Mouse (Mus musculus) forebrain, embryonic 12.5 days (tissue): ENCODE results near the gene Rlim. TPM values are rescaled to one million over a fixed set of nuclear protein-coding genes. Genes with fewer than 3 reads are reported as not detected.
A peak's percentile ranks its signal among the peaks of the same experiment; 100 is the strongest.

Experiments
- ATAC-seq: fragments of 200-750 bp; cut with Nextera tagmentation; 2 replicates; pipeline ENCODE4 v1.8.0; 2017; ENCODE audit warnings: moderate TSS enrichment; ENCODE audit not compliant: low FRiP score
- H3K27ac ChIP-seq: fragments of 300-500 bp; sonication (generic); 2 replicates; pipeline ENCODE4 v1.5.1; 2016; ENCODE audit warnings: mild to moderate bottlenecking
- H3K27me3 ChIP-seq: fragments of 300-500 bp; sonication (generic); 2 replicates; pipeline ENCODE4 v1.6.1; 2016; ENCODE audit warnings: mild to moderate bottlenecking
- H3K36me3 ChIP-seq: fragments of 300-500 bp; sonication (generic); replicated peaks from 2 replicates; pipeline ENCODE4 v1.6.1; 2016; ENCODE audit warnings: mild to moderate bottlenecking
- H3K4me1 ChIP-seq: fragments of 300-500 bp; sonication (generic); 2 replicates; pipeline ENCODE4 v1.6.1; 2016
- H3K4me2 ChIP-seq: fragments of 300-500 bp; sonication (generic); 2 replicates; pipeline ENCODE4 v1.6.1; 2016; ENCODE audit warnings: mild to moderate bottlenecking, moderate library complexity
- H3K4me3 ChIP-seq: fragments of 300-500 bp; sonication (generic); replicated peaks from 2 replicates; pipeline ENCODE4 v1.5.1; 2016; ENCODE audit warnings: mild to moderate bottlenecking
- H3K9ac ChIP-seq: fragments of 300-500 bp; sonication (generic); 2 replicates; pipeline ENCODE4 v1.6.1; 2016; ENCODE audit warnings: mild to moderate bottlenecking
- H3K9me3 ChIP-seq: fragments of 300-500 bp; sonication (generic); 2 replicates; pipeline ENCODE4 v1.6.1; 2016
- WGBS: fragments of 180-500 bp; shearing (Covaris S2); methylation state at CpG from one replicate; pipeline ENCODE4 v1.1.7; 2016; 5-methylcytosine and 5-hydroxymethylcytosine counted together
- polyA plus RNA-seq: library from polyadenylated mRNA; unstranded; fragments of >200 nt; fragmentation: Nextera tagmentation; extraction: Ambion mirVana; gene quantifications from 2 replicates; pipeline ENCODE4 v1.2.1, GENCODE M21; 2016

The Rlim gene
- 45.7 and 49.3 TPM in 2 replicates for polyA plus RNA-seq

DNA sequence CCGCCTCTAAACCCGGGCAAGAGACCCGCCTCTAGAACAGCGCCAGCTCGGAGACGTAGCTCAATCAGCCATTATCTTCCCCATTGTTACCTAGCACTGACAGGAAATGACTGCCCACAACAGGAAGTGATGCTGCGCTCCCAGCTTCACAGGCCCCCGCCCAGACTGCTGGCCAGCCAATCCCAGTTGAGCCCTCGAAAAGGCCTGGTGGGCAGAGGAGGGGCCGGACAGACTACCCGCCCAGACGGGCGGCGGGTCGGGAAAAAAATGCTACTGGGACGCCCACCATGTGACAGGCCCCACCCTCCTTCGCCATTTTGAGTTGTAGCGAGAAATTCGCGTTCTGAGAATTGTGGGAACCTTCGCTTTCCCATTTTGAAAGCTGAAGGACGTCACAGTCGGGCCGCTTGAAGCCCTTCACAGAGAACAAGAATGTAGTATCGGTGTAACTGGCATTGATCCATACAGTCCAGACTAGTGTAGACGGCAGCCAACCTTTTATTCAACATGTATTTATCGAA, at the start of gene Rlim:
Rlim (minus strand) TSS at position 116 of the 521 bp plus-strand sequence.
- Histone ChIP-seq H3K9ac (peak within 1 kb of the TSS; percentile 73), H3K4me3 (peak within 1 kb of the TSS; percentile 68), H3K4me1 (no peaks in the 10 kb centered on the region), H3K27ac (peak within 1 kb of the TSS; percentile 90), H3K27me3 (peaks cover 27% of the 10 kb centered on the region), H3K36me3 (no peaks in the 10 kb centered on the region), H3K4me2 (peak within 1 kb of the TSS; percentile 55), H3K9me3 (no peaks in the 10 kb centered on the region)
- WGBS = 23% methylated on average over 27 of the region's 27 CpGs
- peak; percentile 99 for ATAC-seq

DNA sequence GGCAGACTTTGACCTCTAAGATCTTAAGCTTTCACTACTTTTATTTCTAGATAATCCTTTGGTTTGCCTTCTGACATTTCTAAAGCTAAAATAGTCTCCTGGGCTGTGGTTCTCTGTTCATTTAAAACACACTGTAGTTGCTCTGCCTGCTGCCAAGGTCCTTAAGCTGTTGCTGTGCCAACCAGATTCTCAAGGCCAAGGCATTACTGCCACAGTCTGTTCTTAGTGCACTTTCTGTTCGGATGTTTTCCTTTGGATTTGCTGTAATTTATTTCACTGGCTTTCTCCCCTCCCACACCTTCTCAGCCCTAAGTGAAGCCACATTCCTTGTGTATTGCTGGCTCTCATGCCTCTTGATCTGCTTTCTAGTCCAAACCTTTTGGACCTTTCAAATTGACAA, 36.1 kb upstream of the Rlim start:
- H3K36me3 ChIP-seq = no peaks in the 10 kb centered on the region
- H3K4me3 ChIP-seq = no peak overlapping the region

DNA sequence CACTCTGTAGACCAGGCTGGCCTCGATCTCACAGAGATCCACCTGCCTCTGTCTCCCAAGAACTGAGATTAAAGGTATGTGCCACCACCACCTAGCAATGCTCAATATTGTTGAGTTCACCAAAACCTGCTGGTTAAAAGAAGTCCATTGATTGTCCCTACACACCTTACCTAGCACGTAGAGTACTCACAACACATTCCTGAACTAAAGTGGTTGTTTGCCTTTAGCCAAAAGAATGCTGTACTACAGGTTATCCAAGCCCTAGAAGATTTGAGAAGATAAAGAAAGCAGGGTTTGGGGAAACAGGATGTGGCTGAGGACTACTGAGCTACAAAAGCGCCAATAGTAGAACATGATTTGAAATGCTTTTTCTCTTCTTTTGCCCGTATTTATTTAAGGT, 34.0 kb upstream of the Rlim start:
- Histone ChIP-seq H3K27ac (no peak overlapping the region), H3K27me3 (peaks cover 15% of the 10 kb centered on the region), H3K4me2 (no peak overlapping the region), H3K36me3 (no peaks in the 10 kb centered on the region), H3K9ac (no peak overlapping the region), H3K9me3 (no peaks in the 10 kb centered on the region), H3K4me3 (no peak overlapping the region), H3K4me1 (no peaks in the 10 kb centered on the region)
- ATAC-seq = no peak
- 88% methylated on average over 4 of the region's 4 CpGs for WGBS

More for the DNA sequence above, 36.1 kb upstream of the Rlim start:
- Histone ChIP-seq H3K27me3 (peaks cover 24% of the 10 kb centered on the region), H3K4me2 (no peak overlapping the region), H3K9me3 (no peaks in the 10 kb centered on the region), H3K9ac (no peak overlapping the region), H3K4me1 (no peaks in the 10 kb centered on the region), H3K27ac (no peak overlapping the region)
- ATAC-seq = no peak
- 65% methylated on average over 1 of the region's 1 CpGs for WGBS

DNA sequence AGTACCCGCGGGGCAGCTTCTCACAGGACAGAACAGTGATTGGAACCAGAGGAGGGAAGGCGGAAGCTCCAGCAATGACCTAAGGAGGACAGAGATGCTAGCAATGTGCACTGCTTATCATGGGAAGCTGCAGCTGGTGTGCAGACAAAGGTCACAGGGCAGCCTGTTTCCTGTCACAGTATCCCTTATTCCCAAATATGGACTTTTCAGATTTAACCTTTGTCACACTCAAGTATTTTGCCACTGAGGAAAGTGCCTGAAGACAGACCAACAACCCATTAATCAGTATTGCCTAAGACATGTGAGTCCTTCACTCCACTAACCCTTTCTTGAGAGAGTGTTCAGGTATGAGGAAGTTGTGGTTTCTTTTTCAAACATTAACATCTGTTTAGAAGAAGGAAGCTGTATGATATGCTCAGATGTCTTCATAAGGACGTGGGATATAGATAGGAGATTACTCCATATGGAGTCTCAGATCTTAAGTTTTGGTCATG, 32.3 kb upstream of the Rlim start:
- H3K4me3 ChIP-seq = no peak overlapping the region
- H3K4me2 ChIP-seq = no peak overlapping the region
- H3K27me3 ChIP-seq = peaks cover 12% of the 10 kb centered on the region
- H3K9ac ChIP-seq = no peak overlapping the region
- ATAC-seq = no peak
- H3K27ac ChIP-seq = no peak overlapping the region
- no peaks in the 10 kb centered on the region for H3K9me3 ChIP-seq
- H3K36me3 ChIP-seq = no peaks in the 10 kb centered on the region
- 75% methylated on average over 4 of the region's 4 CpGs for WGBS
- no peaks in the 10 kb centered on the region for H3K4me1 ChIP-seq

DNA sequence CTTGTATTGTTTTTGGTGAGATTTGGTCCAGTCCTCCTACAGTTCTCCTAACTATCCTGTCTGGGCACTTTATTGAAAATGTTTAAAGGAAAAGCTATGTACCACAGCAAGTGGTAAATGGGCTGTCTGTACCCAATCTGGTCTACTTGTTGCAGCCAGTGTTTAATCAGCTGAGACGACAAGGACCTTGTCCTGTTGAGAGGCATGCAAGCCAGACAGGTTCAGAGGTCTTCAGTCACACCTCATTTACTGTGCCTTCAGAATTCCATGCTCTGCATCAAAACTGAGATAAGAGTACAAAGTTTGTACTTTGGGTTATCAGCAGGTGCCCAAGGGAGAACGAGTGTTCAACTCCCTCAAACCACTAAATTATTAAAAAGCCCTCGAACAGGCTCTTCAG, 13.7 kb upstream of the Rlim start:
- H3K36me3 ChIP-seq = no peaks in the 10 kb centered on the region
- WGBS = 82% methylated on average over 3 of the region's 3 CpGs
- H3K9me3 ChIP-seq = no peaks in the 10 kb centered on the region
- no peak overlapping the region for H3K4me3 ChIP-seq
- peaks cover 34% of the 10 kb centered on the region for H3K27me3 ChIP-seq
- no peaks in the 10 kb centered on the region for H3K4me1 ChIP-seq
- no peak overlapping the region for H3K27ac ChIP-seq
- H3K9ac ChIP-seq = no peak overlapping the region
- no peak overlapping the region for H3K4me2 ChIP-seq
- ATAC-seq = no peak

DNA sequence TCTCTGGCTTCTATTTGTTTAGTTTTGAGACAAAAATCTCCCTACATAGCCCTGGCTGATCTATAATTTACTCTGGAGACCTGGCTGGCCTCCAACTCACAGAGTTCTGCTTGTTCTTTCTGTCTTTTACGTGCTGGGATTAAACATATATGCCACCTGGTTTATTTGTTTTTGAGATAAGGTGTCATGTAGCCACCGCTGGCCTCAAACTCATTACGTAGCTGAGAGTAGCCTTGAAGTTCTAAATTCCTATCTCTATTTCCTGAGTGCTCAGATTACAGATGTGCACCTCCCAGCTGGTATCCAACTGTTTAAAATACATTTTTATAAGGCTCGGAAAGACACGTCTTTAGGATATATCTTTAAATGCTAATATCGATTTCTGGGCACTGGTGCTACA, 12.8 kb upstream of the Rlim start:
- H3K27me3 ChIP-seq = peaks cover 35% of the 10 kb centered on the region
- H3K9ac ChIP-seq = no peak overlapping the region
- ATAC-seq = no peak
- H3K4me1 ChIP-seq = no peaks in the 10 kb centered on the region
- no peaks in the 10 kb centered on the region for H3K36me3 ChIP-seq
- H3K4me3 ChIP-seq = no peak overlapping the region
- no peaks in the 10 kb centered on the region for H3K9me3 ChIP-seq
- H3K27ac ChIP-seq = no peak overlapping the region
- WGBS = 72% methylated on average over 6 of the region's 6 CpGs
- H3K4me2 ChIP-seq = no peak overlapping the region

DNA sequence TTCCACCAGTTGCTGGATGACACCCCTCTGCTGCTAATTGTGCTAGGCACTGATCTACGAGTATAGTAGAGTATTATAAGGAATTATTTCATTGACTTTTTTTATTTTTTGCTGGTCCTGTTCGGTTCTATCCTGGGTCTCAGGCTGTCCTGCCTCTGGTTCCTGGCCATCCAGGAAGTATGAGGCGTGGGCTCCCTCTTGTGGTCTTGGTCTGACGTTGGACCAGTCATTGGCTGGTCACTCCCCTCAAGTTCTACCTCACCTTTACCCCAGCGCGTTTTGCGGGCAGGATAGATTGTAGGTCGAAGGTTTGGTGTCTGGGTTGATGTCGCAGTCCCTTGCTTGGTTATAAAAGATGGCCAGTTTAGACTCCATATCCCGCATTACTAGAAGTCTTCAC, 10.6 kb upstream of the Rlim start:
- no peak overlapping the region for H3K27ac ChIP-seq
- H3K36me3 ChIP-seq = no peaks in the 10 kb centered on the region
- no peaks in the 10 kb centered on the region for H3K9me3 ChIP-seq
- no peaks in the 10 kb centered on the region for H3K4me1 ChIP-seq
- no peak for ATAC-seq
- H3K27me3 ChIP-seq = peaks cover 45% of the 10 kb centered on the region
- H3K9ac ChIP-seq = no peak overlapping the region
- 45% methylated on average over 10 of the region's 10 CpGs for WGBS
- no peak overlapping the region for H3K4me2 ChIP-seq
- no peak overlapping the region for H3K4me3 ChIP-seq

DNA sequence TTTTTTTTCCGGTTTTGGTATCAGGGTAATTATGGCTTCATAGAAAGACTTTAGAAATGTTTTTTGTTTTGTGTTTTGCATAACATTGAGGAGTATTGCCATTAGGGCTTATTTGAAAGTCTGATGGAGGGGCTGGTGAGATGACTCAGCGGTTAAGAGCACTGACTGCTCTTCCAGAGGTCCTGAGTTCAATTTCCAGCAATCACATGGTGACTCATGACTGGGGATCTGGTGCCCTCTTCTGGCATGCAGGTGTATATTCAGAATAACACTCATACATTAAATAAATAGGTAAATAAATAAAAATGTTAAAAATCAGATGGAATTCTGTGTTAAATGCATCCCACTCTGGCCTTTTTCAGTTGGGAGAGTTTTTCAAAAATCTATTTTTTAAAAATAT, 9.3 kb upstream of the Rlim start:
- Histone ChIP-seq H3K9me3 (no peaks in the 10 kb centered on the region), H3K4me1 (no peaks in the 10 kb centered on the region), H3K27me3 (peaks cover 52% of the 10 kb centered on the region), H3K4me3 (no peak overlapping the region), H3K4me2 (no peak overlapping the region), H3K36me3 (no peaks in the 10 kb centered on the region), H3K9ac (no peak overlapping the region), H3K27ac (no peak overlapping the region)
- 60% methylated on average over 2 of the region's 2 CpGs for WGBS
- no peak for ATAC-seq

DNA sequence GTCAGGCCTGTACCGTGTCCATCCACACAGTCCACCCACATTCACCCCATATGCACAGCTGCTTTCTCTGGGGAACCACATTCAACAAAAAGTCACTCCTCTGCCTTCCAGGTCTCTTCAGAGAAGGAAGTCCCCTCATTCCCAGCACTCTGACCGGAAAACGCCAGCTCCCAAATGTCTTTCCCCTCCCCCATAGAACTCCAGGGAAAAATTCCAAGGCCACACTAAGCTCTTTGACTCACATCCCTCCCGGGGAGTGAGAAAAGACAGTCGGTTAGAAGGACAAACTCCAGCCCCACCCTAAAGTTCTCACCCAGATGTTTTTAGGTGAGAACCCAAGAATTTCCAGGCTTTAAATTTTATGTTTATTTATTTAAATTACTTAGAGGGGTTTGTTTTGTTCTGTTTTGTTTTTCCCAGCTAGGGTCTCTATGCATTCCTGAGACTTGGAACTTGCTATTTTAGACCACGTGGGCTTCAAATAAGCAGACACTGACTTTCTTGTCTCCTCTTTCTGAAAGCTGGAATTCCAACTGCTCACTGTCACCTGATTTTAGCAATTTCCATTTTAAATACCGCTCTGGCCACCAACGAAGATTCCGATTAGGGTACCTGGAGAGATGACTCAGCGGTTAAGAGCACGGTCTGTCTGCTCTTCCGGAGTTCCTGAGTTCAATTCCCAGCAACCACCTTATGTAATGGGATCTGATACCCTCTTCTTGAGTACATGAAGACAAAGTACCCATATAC, 6.3 kb upstream of the Rlim start:
- WGBS = 28% methylated on average over 12 of the region's 12 CpGs
- Histone ChIP-seq H3K9ac (no peak overlapping the region), H3K27ac (no peak overlapping the region), H3K27me3 (peaks cover 54% of the 10 kb centered on the region), H3K9me3 (no peaks in the 10 kb centered on the region), H3K4me3 (no peak overlapping the region), H3K36me3 (no peaks in the 10 kb centered on the region), H3K4me2 (no peak overlapping the region), H3K4me1 (no peaks in the 10 kb centered on the region)
- no peak for ATAC-seq

DNA sequence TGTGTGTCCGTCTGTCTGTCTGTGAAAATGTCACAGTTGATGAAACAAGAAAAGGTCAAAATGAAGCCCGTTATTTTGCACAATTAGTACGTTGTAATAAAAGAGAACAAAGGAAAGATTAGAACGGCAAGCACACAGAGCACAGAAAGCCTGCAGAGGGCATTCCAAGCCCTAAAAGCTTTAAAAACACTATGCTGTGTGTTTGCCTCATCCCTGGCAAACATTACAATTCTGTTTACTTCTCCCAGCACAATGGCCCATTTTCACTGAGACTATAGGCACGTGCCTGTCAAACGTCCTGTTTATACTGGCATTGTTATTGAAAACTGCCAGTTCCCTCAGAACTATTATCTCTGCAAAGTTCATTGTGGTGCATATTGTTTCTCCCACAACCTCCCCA, 5.1 kb upstream of the Rlim start:
- WGBS = 19% methylated on average over 6 of the region's 6 CpGs
- Histone ChIP-seq H3K27ac (no peak overlapping the region), H3K9me3 (no peaks in the 10 kb centered on the region), H3K4me2 (no peak overlapping the region), H3K36me3 (no peaks in the 10 kb centered on the region), H3K4me1 (no peaks in the 10 kb centered on the region), H3K27me3 (peaks cover 53% of the 10 kb centered on the region), H3K9ac (no peak overlapping the region), H3K4me3 (no peak overlapping the region)
- no peak for ATAC-seq

DNA sequence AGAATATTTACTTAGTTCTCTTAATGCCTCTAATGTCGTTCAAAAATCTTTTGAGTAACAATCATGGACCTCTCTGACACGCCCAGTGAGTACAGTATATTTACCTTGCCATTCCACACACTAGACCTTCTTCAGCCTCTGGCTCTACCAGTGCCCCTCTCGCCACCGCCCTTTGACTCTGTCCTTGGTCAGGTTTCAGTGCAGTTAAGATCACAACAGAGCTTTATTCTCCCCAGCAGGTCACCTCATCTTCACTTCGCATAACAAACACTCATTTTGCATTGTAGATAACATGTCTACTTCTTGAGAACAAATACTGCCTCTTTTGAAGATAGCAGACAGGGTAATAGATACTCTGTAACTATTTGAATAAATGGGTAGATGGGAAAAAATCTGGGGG, 3.9 kb upstream of the Rlim start:
- peaks cover 53% of the 10 kb centered on the region for H3K27me3 ChIP-seq

DNA sequence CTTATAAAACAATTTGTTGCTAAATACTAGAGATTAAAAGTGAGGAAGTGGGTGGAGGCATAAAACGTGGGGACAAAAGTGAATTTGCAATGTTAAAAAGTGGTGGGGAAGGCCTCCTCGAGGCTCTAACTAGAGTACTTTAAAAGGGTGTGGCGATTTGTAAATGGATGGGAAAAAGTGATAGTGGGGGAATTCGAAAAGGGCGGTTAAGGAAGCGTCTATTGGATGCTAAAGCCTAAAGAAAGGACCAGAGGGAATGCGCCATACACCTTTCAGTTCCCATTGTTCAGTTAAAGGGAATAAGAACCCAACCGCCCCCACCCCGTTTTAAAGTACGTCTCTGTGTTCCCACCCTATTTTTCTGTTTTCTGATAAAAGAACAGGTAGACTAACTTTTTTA, 722 bp upstream of the Rlim start:
- H3K4me2 ChIP-seq = peak overlapping the region; percentile 46
- no peak for ATAC-seq
- H3K4me3 ChIP-seq = peak overlapping the region; percentile 29; the same call in 1 of the 2 replicates
- H3K4me1 ChIP-seq = no peaks in the 10 kb centered on the region
- H3K36me3 ChIP-seq = no peaks in the 10 kb centered on the region
- WGBS = 83% methylated on average over 10 of the region's 10 CpGs
- H3K27me3 ChIP-seq = peaks cover 31% of the 10 kb centered on the region
- H3K9ac ChIP-seq = no peak overlapping the region
- H3K9me3 ChIP-seq = no peaks in the 10 kb centered on the region
- H3K27ac ChIP-seq = no peak overlapping the region

More for the DNA sequence above, 3.9 kb upstream of the Rlim start:
- 30% methylated on average over 5 of the region's 5 CpGs for WGBS
- Histone ChIP-seq H3K27ac (no peak overlapping the region), H3K4me3 (no peak overlapping the region), H3K9ac (no peak overlapping the region), H3K9me3 (no peaks in the 10 kb centered on the region), H3K4me1 (no peaks in the 10 kb centered on the region), H3K36me3 (no peaks in the 10 kb centered on the region), H3K4me2 (no peak overlapping the region)
- no peak for ATAC-seq
